Mouse (Mus musculus) liver, embryonic 14.5 days (tissue): ENCODE measurements at regions not wholly inside any gene's neighbourhood (a gene's known extent, or its start where the extent isn't known, plus 50 kb on each side); places are given as distances from the start of the nearest gene placed in this dataset.

Experiments
- ATAC-seq: fragments of 200-750 bp; cut with Nextera tagmentation; 2 replicates; pipeline ENCODE4 v1.8.0; 2017; ENCODE audit warnings: moderate number of reproducible peaks, mild to moderate bottlenecking, moderate library complexity; ENCODE audit not compliant: insufficient read depth
- DNase-seq, 3 experiments: peaks; one replicate each; pipeline ENCODE4 v3.0.0-alpha.2; 2012 to 2013; ENCODE audit warnings: low read depth in 3 of 3, low spot score in 3 of 3
- H3K27ac ChIP-seq: fragments of 300-500 bp; sonication (generic); 2 replicates; pipeline ENCODE4 v1.5.1; 2014; ENCODE audit warnings: moderate library complexity, mild to moderate bottlenecking, control low read depth, inconsistent platforms
- H3K27me3 ChIP-seq: fragments of 300-500 bp; sonication (generic); 2 replicates; pipeline ENCODE4 v1.6.1; 2014; ENCODE audit warnings: mild to moderate bottlenecking, low read length, moderate library complexity; ENCODE audit not compliant: control insufficient read depth, insufficient read depth
- H3K36me3 ChIP-seq: fragments of 300-500 bp; sonication (generic); replicated peaks from 2 replicates; pipeline ENCODE4 v1.6.1; 2014; ENCODE audit warnings: low read depth; ENCODE audit not compliant: control insufficient read depth, insufficient read depth
- H3K4me1 ChIP-seq, 2 experiments: fragments of 200-500 bp in 1 of 2; fragments of 300-500 bp in 1 of 2; sonication (generic) in 1 of 2; replicated peaks; 2 replicates each; pipeline ENCODE4 v1.6.1; 2012 to 2014; ENCODE audit warnings: antibody characterized with exemption in 1 of 2, inconsistent platforms in 1 of 2, low read length in 1 of 2; ENCODE audit not compliant: control insufficient read depth in 2 of 2, insufficient read depth in 2 of 2
- H3K4me2 ChIP-seq: fragments of 300-500 bp; sonication (generic); 2 replicates; pipeline ENCODE4 v1.6.1; 2014; ENCODE audit warnings: low read depth, mild to moderate bottlenecking, control low read depth, moderate library complexity
- H3K4me3 ChIP-seq, 2 experiments: fragments of 200-500 bp in 1 of 2; fragments of 300-500 bp in 1 of 2; sonication (generic) in 1 of 2; 2 replicates each; pipeline ENCODE4 v1.5.1; 2012 to 2014; ENCODE audit warnings: low read depth in 2 of 2, low read length in 2 of 2, mild to moderate bottlenecking in 2 of 2, control low read depth in 1 of 2, inconsistent platforms in 1 of 2, moderate library complexity in 1 of 2; ENCODE audit not compliant: insufficient read depth in 1 of 2
- H3K9ac ChIP-seq: fragments of 300-500 bp; sonication (generic); replicated peaks from 2 replicates; pipeline ENCODE4 v1.6.1; 2014; ENCODE audit warnings: mild to moderate bottlenecking, control low read depth, moderate library complexity
- H3K9me3 ChIP-seq: fragments of 300-500 bp; sonication (generic); 2 replicates; pipeline ENCODE4 v1.6.1; 2016; ENCODE audit warnings: low read length, mixed read lengths; ENCODE audit not compliant: control insufficient read depth
- CTCF ChIP-seq: IDR thresholded peaks from 2 replicates; pipeline ENCODE4 v1.5.1; 2016; ENCODE audit warnings: antibody characterized with exemption, low read depth, control low read depth
- EP300 ChIP-seq: IDR thresholded peaks from 2 replicates; pipeline ENCODE4 v1.6.1; 2016; ENCODE audit warnings: antibody characterized with exemption, low read depth
- WGBS: fragments of 180-500 bp; shearing (Covaris S2); extraction: QIAGEN DNeasy Blood & Tissue Kit; methylation state at CpG from one replicate; pipeline ENCODE4 v1.1.7; 2014; ENCODE audit not compliant: insufficient replicate concordance; 5-methylcytosine and 5-hydroxymethylcytosine counted together

DNA sequence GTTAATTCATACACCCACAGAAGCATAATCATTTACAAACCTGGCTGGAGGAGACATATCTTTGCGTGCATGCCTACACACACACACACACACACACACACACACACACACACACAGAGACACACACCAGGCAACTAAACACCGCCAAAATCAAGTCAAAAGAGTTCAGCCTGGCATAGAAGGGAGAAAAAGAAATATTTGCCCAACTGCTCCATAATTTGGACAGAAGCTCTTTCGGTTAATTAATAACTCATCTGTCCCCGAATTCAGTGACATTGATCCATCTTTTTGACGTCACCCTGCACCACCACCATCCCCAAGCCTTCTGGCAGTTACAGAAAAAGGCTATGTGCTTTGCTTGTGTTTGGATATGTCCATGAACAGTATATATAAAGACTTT, 444.9 kb downstream of the Tshz3 start:
- 55% methylated on average over 5 of the region's 5 CpGs for WGBS
- H3K9ac ChIP-seq, result no peak overlapping the region
- DNase-seq (no peak), ATAC-seq (no peak)
- no peaks in the 10 kb centered on the region for H3K4me1 ChIP-seq
- H3K27me3 ChIP-seq, result no peaks in the 10 kb centered on the region
- TF ChIP-seq CTCF, result no peak
- TF ChIP-seq EP300, result no peak
- no peak overlapping the region for H3K4me2 ChIP-seq
- H3K27ac ChIP-seq, result no peak overlapping the region
- no peak overlapping the region for H3K4me3 ChIP-seq
- no peaks in the 10 kb centered on the region for H3K36me3 ChIP-seq
- no peaks in the 10 kb centered on the region for H3K9me3 ChIP-seq

DNA sequence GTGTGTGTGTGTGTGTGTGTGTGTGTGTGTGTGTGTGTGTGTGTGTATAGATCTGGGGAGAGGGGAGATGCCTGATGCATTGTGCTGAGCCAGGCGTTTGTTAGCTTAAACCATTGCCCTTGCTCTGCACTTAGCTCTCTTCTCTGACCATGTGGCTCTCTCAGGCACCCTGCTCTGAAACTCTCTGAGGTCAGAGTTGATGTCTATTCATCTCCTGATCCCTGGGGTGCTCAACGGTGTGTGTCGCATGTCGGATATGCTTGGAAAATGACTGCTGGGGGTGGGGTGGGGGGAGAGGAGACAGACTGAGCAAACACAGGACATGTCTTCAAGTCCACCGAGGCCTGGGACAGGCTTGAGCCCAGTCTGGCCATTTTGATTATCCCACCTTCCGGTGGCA, 446.4 kb downstream of the Tshz3 start:
- no peaks in the 10 kb centered on the region for H3K4me1 ChIP-seq
- H3K9me3 ChIP-seq, result no peaks in the 10 kb centered on the region
- H3K4me2 ChIP-seq, result no peak overlapping the region
- no peak overlapping the region for H3K4me3 ChIP-seq
- DNase-seq, result no peak
- no peak overlapping the region for H3K9ac ChIP-seq
- no peak overlapping the region for H3K27ac ChIP-seq
- H3K27me3 ChIP-seq, result no peaks in the 10 kb centered on the region
- TF ChIP-seq EP300, result no peak
- no peak for ATAC-seq
- no peaks in the 10 kb centered on the region for H3K36me3 ChIP-seq
- WGBS, result 52% methylated on average over 6 of the region's 6 CpGs

DNA sequence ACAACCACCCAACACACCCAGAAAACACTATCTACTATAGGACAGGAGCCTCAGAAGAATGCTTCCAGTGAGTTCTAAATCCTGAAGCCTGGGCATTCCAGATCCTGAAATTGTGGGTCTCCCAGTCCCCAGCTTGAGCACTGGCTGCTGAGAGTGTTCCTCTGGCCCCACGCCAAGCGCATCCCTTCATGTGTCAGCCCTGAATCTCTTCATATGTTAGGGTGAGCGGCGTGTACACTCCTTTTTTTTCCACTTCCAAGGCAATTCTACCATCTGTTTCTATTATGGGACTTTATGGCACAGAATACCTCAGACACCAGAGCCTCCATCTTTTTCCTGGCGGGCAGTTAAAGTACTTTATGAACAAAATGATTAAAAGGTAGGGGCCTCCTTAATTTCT, 451.8 kb downstream of the Tshz3 start:
- TF ChIP-seq CTCF (no peak), EP300 (no peak)
- no peaks in the 10 kb centered on the region for H3K36me3 ChIP-seq
- no peak for DNase-seq
- no peaks in the 10 kb centered on the region for H3K27me3 ChIP-seq
- no peak overlapping the region for H3K4me2 ChIP-seq
- ATAC-seq, result no peak
- no peak overlapping the region for H3K27ac ChIP-seq
- no peaks in the 10 kb centered on the region for H3K9me3 ChIP-seq
- 71% methylated on average over 5 of the region's 5 CpGs for WGBS
- H3K9ac ChIP-seq, result no peak overlapping the region
- no peaks in the 10 kb centered on the region for H3K4me1 ChIP-seq
- H3K4me3 ChIP-seq, result no peak overlapping the region

DNA sequence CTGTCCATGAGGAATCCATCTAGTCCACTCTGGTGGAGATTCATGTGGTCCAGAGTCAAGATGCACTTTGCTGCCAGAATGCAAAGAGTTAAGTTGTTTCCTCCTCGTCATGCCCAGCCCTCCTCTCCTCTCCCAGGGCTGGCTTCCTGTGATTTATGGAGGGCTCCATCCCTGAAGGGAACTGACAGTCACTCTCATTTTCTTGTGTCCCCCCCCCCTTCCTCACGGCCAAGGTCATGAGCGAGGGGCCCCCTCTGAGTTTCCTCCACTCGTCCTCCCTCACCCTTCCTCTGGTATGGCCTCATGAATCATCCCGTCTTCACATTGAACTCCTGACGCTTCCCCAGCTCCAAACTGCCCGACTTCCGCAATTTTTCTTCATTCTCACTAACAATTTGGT, 461.9 kb downstream of the Tshz3 start:
- Histone ChIP-seq H3K27me3 (no peaks in the 10 kb centered on the region), H3K9me3 (no peaks in the 10 kb centered on the region; the same call in 1 of the 2 replicates), H3K27ac (no peak overlapping the region), H3K4me3 (no peak overlapping the region), H3K36me3 (no peaks in the 10 kb centered on the region), H3K4me1 (no peaks in the 10 kb centered on the region), H3K4me2 (no peak overlapping the region), H3K9ac (no peak overlapping the region)
- no peak for TF ChIP-seq CTCF
- TF ChIP-seq EP300, result no peak
- 16% methylated on average over 8 of the region's 8 CpGs for WGBS
- no peak for DNase-seq
- ATAC-seq, result no peak

DNA sequence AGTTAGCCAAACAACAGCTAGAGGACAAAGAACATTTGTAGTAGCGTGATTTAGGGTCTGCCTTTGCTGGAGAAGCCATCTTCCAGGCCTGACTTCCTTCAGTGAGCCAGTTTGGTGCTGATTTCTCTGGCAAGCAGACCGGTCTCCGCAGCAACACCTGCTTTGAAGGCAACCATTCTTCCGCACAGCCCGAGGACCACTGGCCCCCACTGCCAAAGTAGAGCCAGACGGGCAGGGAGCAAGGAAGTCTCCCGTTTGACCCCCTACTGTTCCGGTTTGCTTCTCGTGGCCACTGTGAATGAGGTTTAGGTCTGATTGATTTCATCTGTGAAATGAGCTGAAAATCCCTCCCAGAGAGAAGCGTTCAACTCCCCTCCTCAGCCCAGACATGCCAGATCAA, 471.0 kb downstream of the Tshz3 start:
- Histone ChIP-seq H3K4me1 (no peaks in the 10 kb centered on the region), H3K9ac (no peak overlapping the region), H3K4me2 (no peak overlapping the region), H3K27ac (no peak overlapping the region), H3K36me3 (no peaks in the 10 kb centered on the region), H3K9me3 (no peaks in the 10 kb centered on the region), H3K4me3 (no peak overlapping the region), H3K27me3 (no peaks in the 10 kb centered on the region)
- WGBS, result 71% methylated on average over 10 of the region's 10 CpGs
- TF ChIP-seq CTCF, result no peak
- no peak for TF ChIP-seq EP300
- DNase-seq (no peak), ATAC-seq (no peak)

DNA sequence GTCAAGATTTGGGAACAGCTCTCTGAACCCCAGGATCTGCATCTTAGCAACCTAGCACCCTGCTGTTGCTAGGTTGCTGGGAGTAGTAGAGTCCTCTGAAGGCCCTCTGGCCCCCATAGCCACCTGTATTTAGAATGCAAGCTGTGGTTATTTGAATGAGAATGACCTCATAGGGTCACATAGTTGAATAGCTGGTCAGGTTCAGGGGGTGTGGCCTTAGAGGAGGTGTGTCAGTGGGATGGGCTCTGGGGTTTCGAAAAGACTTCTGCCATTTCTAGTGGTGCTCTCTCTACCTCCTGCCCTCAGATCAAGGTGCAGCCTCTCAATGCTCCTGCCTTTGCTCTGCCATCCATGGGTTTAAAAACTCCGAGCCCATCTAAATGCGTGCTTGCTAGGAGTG, 477.8 kb downstream of the Tshz3 start:
- Histone ChIP-seq H3K9me3 (no peaks in the 10 kb centered on the region), H3K36me3 (no peaks in the 10 kb centered on the region), H3K4me3 (no peak overlapping the region), H3K4me1 (no peaks in the 10 kb centered on the region), H3K27ac (no peak overlapping the region), H3K9ac (no peak overlapping the region), H3K4me2 (no peak overlapping the region), H3K27me3 (no peaks in the 10 kb centered on the region)
- ATAC-seq, result no peak
- TF ChIP-seq CTCF, result no peak
- TF ChIP-seq EP300, result no peak
- WGBS, result 72% methylated on average over 3 of the region's 3 CpGs
- DNase-seq, result no peak
